Mouse (Mus musculus) liver, embryonic 16.5 days (tissue): ENCODE measurements around the gene Pp2d1. TPM values are rescaled to one million over a fixed set of nuclear protein-coding genes. Genes with fewer than 3 reads are reported as not detected.

Experiments
- ATAC-seq: fragments of 200-750 bp; cut with Nextera tagmentation; 2 replicates; pipeline ENCODE4 v1.8.0; 2017; ENCODE audit warnings: low read depth, mild to moderate bottlenecking, moderate number of reproducible peaks, moderate library complexity
- H3K27ac ChIP-seq: fragments of 300-500 bp; sonication (generic); 2 replicates; pipeline ENCODE4 v1.5.1; 2014; ENCODE audit warnings: mild to moderate bottlenecking, low read length
- H3K27me3 ChIP-seq: fragments of 300-500 bp; sonication (generic); 2 replicates; pipeline ENCODE4 v1.6.1; 2014; ENCODE audit warnings: low read depth, low read length, mixed read lengths; ENCODE audit not compliant: control insufficient read depth, insufficient read depth
- H3K36me3 ChIP-seq: fragments of 300-500 bp; sonication (generic); 2 replicates; pipeline ENCODE4 v1.6.1; 2014; ENCODE audit warnings: mild to moderate bottlenecking; ENCODE audit not compliant: control insufficient read depth, insufficient read depth
- H3K4me1 ChIP-seq: fragments of 300-500 bp; sonication (generic); 2 replicates; pipeline ENCODE4 v1.6.1; 2014; ENCODE audit warnings: low read depth, low read length, mixed read lengths; ENCODE audit not compliant: control insufficient read depth
- H3K4me2 ChIP-seq: fragments of 300-500 bp; sonication (generic); 2 replicates; pipeline ENCODE4 v1.6.1; 2014; ENCODE audit warnings: low read depth, low read length, mixed read lengths
- H3K4me3 ChIP-seq: fragments of 300-500 bp; sonication (generic); 2 replicates; pipeline ENCODE4 v1.5.1; 2014; ENCODE audit warnings: low read depth, mild to moderate bottlenecking, low read length
- H3K9ac ChIP-seq: fragments of 300-500 bp; sonication (generic); 2 replicates; pipeline ENCODE4 v1.6.1; 2014; ENCODE audit warnings: low read depth, low read length
- H3K9me3 ChIP-seq: fragments of 300-500 bp; sonication (generic); replicated peaks from 2 replicates; pipeline ENCODE4 v1.6.1; 2016; ENCODE audit warnings: low read length; ENCODE audit not compliant: control insufficient read depth
- WGBS: fragments of 180-500 bp; shearing (Covaris S2); extraction: QIAGEN DNeasy Blood & Tissue Kit; methylation state at CpG from one replicate; pipeline ENCODE4 v1.1.7; 2014; ENCODE audit not compliant: insufficient replicate concordance; 5-methylcytosine and 5-hydroxymethylcytosine counted together
- polyA plus RNA-seq: library from polyadenylated mRNA; unstranded; fragments of >200 nt; fragmentation: Nextera tagmentation; extraction: Ambion mirVana; gene quantifications from 2 replicates; pipeline ENCODE4 v1.2.1, GENCODE M21; 2015

Pp2d1 gene
- polyA plus RNA-seq, 1 experiment from 2014 or later, result 0.08 TPM

DNA sequence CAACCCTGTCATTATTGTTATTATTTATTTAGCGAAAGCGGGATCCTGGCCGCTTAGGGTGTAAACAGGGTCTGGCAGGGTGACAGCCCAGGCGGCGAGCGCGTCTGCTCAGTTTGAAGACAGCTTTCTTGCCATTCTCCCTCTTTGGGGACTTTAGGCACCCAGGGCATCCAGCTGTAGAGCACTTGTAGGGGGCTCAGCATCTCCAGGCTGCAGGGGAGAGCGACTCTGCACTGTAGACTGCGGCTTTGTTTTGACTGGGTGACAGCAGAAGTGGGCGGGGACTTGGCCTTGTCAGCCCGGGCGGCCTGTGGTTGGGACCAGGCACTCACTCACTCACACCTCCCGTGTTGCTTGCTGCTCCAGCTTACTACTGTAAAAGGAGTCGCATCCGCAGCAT lies 28.9 kb upstream of the Pp2d1 start:
- H3K9me3 ChIP-seq, result no peaks in the 10 kb centered on the region
- H3K4me1 ChIP-seq, result peaks cover 34% of the 10 kb centered on the region
- peak overlapping the region; percentile 85 for H3K4me2 ChIP-seq
- H3K9ac ChIP-seq, result peak overlapping the region; percentile 93
- H3K36me3 ChIP-seq, result no peaks in the 10 kb centered on the region
- peak; percentile 84 for ATAC-seq
- 0% methylated on average over 15 of the region's 15 CpGs for WGBS
- H3K4me3 ChIP-seq, result peak overlapping the region; percentile 81
- H3K27me3 ChIP-seq, result no peaks in the 10 kb centered on the region
- H3K27ac ChIP-seq, result peak overlapping the region; percentile 95

DNA sequence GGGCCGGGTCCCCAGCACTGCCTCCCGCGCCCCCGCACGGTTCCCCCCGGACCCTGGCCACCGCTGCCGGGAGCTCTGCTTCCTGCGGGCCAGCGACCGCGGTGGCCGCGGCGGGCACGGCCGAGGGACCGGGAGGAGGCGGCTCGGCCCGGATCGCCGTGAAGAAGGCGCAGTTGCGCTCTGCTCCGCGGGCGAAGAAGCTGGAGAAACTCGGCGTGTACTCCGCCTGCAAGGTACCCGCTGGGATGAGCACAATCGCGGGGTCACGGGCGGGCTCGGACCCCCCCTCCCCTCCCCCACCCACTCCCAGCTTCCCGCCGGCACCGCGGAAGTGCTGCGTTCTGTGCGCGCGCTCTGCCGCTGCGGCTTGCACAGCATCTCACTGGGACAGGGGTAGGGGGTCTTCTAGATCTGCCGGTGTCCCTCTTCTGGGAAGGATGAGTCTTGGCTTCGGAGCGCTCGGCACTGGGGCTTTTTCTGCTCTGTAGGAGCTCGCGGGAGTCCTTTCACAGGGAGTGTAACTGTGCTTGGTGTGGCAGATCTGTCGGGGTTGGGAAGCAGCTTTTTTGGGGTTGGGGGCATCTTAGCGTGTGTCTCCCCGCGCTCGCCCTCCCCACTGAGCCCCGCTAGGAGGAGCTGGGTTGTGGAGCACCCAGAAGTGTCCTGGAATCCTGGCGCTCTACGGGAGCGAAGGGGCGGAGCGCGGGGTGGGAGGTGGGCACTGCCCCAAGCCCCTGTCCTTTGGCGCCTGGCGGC lies 28.3 kb upstream of the Pp2d1 start:
- Histone ChIP-seq H3K9me3 (no peaks in the 10 kb centered on the region), H3K9ac (peak overlapping the region; percentile 93), H3K4me3 (peak overlapping the region; percentile 81), H3K27ac (peak overlapping the region; percentile 95), H3K4me1 (peaks cover 33% of the 10 kb centered on the region), H3K36me3 (no peaks in the 10 kb centered on the region), H3K4me2 (peak overlapping the region; percentile 85), H3K27me3 (no peaks in the 10 kb centered on the region)
- under 1% methylated on average over 56 of the region's 67 CpGs for WGBS
- peak; percentile 45 for ATAC-seq

DNA sequence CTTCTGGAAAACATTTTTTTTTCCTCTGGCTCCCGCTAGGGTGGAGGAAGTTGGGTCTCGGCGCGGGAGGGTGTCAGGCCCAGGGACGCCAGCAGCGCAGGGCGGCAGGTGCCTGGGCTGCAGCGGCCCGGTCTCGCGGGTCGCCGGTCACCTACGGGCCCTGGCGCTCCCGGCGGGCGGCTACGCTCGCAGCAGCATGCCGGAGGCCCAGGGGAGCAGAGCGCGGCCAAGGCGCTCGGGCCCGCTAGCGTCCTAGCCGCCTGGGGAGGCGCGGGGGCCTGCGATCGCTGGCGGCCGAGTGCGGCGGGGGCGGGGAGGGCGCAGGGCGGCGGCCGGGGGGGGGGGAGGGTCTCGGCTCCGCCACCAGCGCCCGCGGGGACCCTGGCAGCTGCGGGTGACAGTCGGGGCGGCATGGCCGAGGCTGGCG lies 27.7 kb upstream of the Pp2d1 start:
- Histone ChIP-seq H3K4me3 (peak overlapping the region; percentile 81), H3K4me1 (peaks cover 31% of the 10 kb centered on the region), H3K4me2 (peak overlapping the region; percentile 85), H3K27ac (peak overlapping the region; percentile 95), H3K9ac (peak overlapping the region; percentile 93), H3K9me3 (no peaks in the 10 kb centered on the region), H3K36me3 (no peaks in the 10 kb centered on the region), H3K27me3 (no peaks in the 10 kb centered on the region)
- ATAC-seq, result peak; percentile 66
- 0% methylated on average over 29 of the region's 51 CpGs for WGBS

DNA sequence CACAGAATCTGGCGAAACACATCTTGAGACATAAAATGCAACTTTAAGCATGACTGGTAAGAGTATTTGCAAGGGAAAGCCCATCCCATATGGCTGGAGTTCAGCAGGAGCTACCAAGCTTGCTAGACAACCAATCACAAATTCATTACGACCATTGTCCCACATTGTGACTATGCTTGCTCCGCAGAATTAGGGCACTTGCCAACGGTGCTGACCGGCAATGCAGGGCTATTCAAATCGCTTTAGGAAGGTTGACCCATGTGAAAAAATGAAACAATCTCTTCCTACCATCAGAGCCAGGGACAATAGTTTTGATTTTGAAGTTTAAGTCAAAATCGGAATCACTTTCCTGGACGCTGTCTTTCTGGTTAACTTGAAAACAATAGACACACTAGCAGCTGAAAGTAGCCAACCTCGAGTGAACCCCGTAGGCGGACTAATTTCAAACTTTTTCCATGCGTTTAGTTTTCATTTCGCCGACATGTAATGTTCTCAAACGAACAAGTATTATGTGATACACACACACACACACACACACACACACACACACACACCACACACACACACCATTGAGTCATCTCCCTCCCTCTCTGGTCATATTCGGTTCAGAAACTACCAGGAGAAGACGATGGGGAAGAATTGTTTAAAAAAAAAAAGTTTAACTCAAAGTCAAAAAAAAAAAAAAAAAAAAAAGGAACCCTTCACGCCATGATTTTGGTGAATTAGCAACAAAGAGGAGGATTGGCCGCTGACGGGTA lies 27.1 kb upstream of the Pp2d1 start, which contains the start of gene Kat2b:
Kat2b (plus strand) TSS at position 701 of the 758 bp plus-strand sequence.
- WGBS, result 2% methylated on average over 20 of the region's 20 CpGs
- Histone ChIP-seq H3K4me2 (peak within 1 kb of the TSS; percentile 85), H3K4me1 (peaks cover 31% of the 10 kb centered on the region), H3K27ac (peak within 1 kb of the TSS; percentile 95), H3K27me3 (no peaks in the 10 kb centered on the region), H3K36me3 (no peaks in the 10 kb centered on the region), H3K9ac (peak within 1 kb of the TSS; percentile 93), H3K9me3 (no peaks in the 10 kb centered on the region), H3K4me3 (peak within 1 kb of the TSS; percentile 81)
- no peak for ATAC-seq

DNA sequence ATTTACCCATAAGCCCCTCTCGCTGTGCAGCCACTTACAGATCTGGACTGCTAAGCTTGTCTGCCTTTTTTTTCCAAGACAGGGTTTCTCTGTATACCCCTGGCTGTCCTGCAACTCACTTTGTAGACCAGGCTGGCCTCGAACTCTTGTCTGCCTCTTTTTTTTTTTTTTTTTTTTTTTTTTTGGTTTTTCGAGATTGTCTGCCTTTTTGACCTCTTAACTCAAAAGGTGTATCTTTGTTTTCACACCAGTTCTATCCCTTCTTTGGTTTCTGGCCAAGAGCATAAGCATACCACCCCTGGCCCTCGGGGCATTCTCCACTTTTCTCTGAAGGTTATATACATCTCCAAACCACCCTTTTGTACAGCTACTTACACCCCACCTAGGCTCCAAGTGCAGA lies 25.6 kb upstream of the Pp2d1 start:
- no peak overlapping the region for H3K27ac ChIP-seq
- H3K36me3 ChIP-seq, result no peaks in the 10 kb centered on the region
- H3K9ac ChIP-seq, result no peak overlapping the region
- no peak overlapping the region for H3K4me2 ChIP-seq
- H3K4me1 ChIP-seq, result peaks cover 21% of the 10 kb centered on the region
- ATAC-seq, result no peak
- no peaks in the 10 kb centered on the region for H3K27me3 ChIP-seq
- no peak overlapping the region for H3K4me3 ChIP-seq
- WGBS, result 74% methylated on average over 4 of the region's 4 CpGs
- no peaks in the 10 kb centered on the region for H3K9me3 ChIP-seq

DNA sequence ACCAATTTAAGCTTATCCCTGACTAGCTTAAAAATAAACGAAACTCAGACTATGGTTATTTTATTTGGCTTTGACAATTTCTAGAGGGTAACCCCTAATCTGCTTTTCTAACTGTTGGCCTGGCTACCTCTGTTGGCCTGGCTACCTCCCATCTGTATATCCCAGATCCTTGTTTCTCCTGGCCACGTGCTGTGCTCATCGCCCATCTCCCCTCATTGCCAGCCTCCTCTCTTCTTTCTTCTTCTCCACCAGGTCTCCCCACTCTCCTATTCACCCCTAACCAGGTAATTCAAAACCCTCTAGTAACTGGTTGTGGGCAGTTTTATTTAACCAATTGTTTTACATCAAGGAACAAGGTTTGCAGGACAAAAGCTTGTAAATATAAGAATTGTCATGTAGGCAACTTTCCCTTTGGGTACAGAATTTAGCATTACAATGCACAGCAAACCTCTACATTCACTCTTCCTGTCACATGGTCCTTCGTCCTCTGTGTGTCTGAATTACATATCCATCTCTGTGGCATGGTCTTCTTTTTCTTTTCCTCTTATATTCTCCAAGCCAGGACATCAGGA lies 22.3 kb upstream of the Pp2d1 start:
- Histone ChIP-seq H3K4me3 (no peak overlapping the region), H3K9me3 (no peaks in the 10 kb centered on the region), H3K36me3 (no peaks in the 10 kb centered on the region), H3K4me2 (no peak overlapping the region), H3K4me1 (peaks cover 10% of the 10 kb centered on the region; the same call in 1 of the 2 replicates), H3K27ac (no peak overlapping the region), H3K9ac (no peak overlapping the region), H3K27me3 (no peaks in the 10 kb centered on the region)
- 71% methylated on average over 4 of the region's 4 CpGs for WGBS
- no peak for ATAC-seq

DNA sequence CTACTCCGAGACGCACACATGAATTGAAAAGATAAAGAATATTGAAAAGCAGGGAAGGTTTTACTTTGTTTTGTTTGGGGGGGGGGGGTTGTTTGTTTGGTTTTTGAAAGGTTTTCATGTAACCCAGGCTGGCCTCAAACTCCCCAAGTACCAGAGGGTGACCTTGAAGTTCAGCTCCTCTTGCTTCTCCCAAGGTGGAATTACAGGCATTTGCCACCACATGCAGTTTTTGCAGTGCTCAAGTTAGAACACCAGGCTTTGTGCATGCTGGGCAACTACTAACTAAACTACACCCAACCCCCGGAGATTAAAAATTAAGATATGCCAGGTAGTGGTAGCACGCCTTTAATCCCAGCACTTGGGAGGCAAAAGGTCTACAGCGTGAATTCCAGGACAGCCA lies 20.4 kb upstream of the Pp2d1 start:
- ATAC-seq, result no peak
- H3K4me1 ChIP-seq, result peaks cover 18% of the 10 kb centered on the region
- H3K27ac ChIP-seq, result no peak overlapping the region
- no peaks in the 10 kb centered on the region for H3K27me3 ChIP-seq
- H3K9me3 ChIP-seq, result no peaks in the 10 kb centered on the region
- H3K36me3 ChIP-seq, result no peaks in the 10 kb centered on the region
- H3K4me2 ChIP-seq, result no peak overlapping the region
- H3K9ac ChIP-seq, result no peak overlapping the region
- WGBS, result 67% methylated on average over 5 of the region's 5 CpGs
- no peak overlapping the region for H3K4me3 ChIP-seq

DNA sequence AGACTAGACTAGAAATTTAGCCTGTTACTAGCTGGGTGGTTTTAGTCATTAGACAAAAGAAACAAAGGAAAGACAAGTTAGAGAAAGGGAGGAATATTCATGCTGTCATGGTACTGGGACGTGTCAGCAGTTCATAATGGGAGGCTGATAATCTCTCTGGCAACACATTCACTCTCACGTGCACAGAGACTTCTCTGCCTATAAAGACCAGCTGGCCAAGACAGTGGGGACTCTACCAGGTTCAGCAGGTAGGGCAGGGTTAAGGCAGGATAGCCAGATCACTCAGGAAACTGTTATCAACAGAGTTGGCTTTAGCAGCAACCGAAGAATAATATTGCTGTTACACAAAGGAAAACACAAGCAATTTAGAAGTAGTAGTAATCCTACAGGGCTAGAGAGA lies 18.2 kb upstream of the Pp2d1 start:
- Histone ChIP-seq H3K4me2 (no peak overlapping the region), H3K9me3 (no peaks in the 10 kb centered on the region), H3K4me1 (peaks cover 25% of the 10 kb centered on the region), H3K9ac (no peak overlapping the region), H3K36me3 (no peaks in the 10 kb centered on the region), H3K27ac (no peak overlapping the region), H3K4me3 (no peak overlapping the region), H3K27me3 (no peaks in the 10 kb centered on the region)
- WGBS, result 20% methylated on average over 3 of the region's 3 CpGs
- ATAC-seq, result no peak
